Mouse (Mus musculus): ENCODE results near the gene Uqcc1.

- TF ChIP-seq EP300 (IDR thresholded peaks at IDR 0.05; ENCODE audit: low read depth) (no peak), CTCF (IDR thresholded peaks at IDR 0.05; ENCODE audit: low read depth) (no peak)
These were observed 29.9 kb upstream of the Uqcc1 start for GRCm38 (mm10) chr2:155959981-155960380.
